Mouse (Mus musculus): ENCODE data around the gene Numa1. TPM values are rescaled to one million over a fixed set of nuclear protein-coding genes. Genes with fewer than 3 reads are reported as not detected.

Gene Numa1
- 70.1 and 73.5 TPM in 2 replicates for polyA plus RNA-seq (2015; fragmentation: Nextera tagmentation; extraction: Ambion mirVana)

DNA sequence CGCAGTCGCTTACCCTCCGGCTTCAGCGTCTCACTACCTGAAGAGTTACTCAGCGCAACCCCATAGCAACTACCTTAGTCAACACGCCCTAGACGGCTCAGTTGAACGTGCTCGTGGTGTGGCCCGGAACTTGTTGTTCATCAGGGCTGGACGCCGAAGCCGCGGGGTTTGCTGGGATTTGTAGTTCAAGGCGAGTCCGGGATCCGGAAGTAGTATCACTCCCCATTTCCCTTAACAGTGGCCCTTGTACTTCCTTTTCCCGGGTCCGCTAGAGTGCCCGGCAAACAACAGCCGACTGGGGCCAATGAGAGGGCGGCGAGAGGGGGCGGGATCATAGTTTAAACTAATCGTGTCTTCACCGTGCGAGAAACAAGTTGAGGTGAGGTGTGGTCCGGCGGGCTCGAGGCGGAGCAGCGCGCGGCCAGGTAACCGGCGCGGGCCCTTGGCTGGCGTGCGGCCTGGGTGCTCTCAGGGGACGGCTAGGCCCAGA is at the start of gene Numa1, which contains the start of gene Lrrc51:
Numa1 (plus strand) TSS at position 361 of the 490 bp plus-strand sequence.
Lrrc51 (minus strand) TSS at position 145 of the 490 bp plus-strand sequence.
- Histone ChIP-seq H3K36me3 (0 out of 2 replicates have a peak, but pooled peaks cover 7% of the 10 kb centered on the region), H3K4me1 (peaks cover 24% of the 10 kb centered on the region), H3K27me3 (no peaks in the 10 kb centered on the region), H3K9me3 (replicated peaks) (no peaks in the 10 kb centered on the region), H3K4me2 (peak within 1 kb of the TSS; percentile 71), H3K4me3 (replicated peaks) (peak within 1 kb of the TSS; percentile 81), H3K27ac (peak within 1 kb of the TSS; percentile 83), H3K9ac (peak within 1 kb of the TSS; percentile 84)
- WGBS, result under 1% methylated on average over 40 of the region's 40 CpGs
- peak; percentile 99 for ATAC-seq (replicated peaks; ENCODE audit: low FRiP score)

- H3K4me2 ChIP-seq, result no peak overlapping the region
- H3K9ac ChIP-seq, result no peak overlapping the region
- H3K4me3 ChIP-seq (replicated peaks), result no peak overlapping the region
- H3K9me3 ChIP-seq (replicated peaks), result no peaks in the 10 kb centered on the region
- no peak overlapping the region for H3K27ac ChIP-seq
- WGBS, result 99% methylated on average over 4 of the region's 4 CpGs
- peaks cover 5% of the 10 kb centered on the region; the same call in 1 of the 2 replicates for H3K4me1 ChIP-seq
- no peaks in the 10 kb centered on the region for H3K27me3 ChIP-seq
- no peak for ATAC-seq (replicated peaks; ENCODE audit: low FRiP score)
- no peaks in the 10 kb centered on the region for H3K36me3 ChIP-seq
These were observed 49.8 kb upstream of the Numa1 start for GRCm38 (mm10) chr7:101884160-101884559.

DNA sequence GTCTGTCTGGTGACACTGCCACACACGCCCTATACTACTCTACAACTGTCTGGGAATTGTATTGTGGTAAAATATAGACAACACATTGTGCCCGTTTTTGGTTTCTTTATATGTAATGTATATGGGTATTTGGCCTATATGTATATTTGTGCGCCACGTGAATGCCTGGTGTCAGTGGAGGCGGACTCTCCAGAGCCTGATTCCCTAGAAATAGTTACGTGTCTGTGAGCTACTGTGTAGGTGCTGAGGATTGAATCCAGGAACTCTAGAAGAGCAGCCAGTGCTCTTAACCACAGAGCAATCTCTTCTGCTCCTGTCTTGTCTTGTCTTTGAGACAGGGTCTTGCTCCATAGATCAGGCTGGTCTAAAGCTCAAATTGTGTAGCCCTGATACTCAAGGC is 47.6 kb upstream of the Numa1 start:
- ATAC-seq (replicated peaks; ENCODE audit: low FRiP score), result no peak
- 87% methylated on average over 6 of the region's 6 CpGs for WGBS
- no peak overlapping the region for H3K4me2 ChIP-seq
- H3K9me3 ChIP-seq (replicated peaks), result no peaks in the 10 kb centered on the region
- H3K36me3 ChIP-seq, result no peaks in the 10 kb centered on the region
- no peak overlapping the region for H3K4me3 ChIP-seq (replicated peaks)
- no peaks in the 10 kb centered on the region for H3K27me3 ChIP-seq
- H3K4me1 ChIP-seq, result peaks cover 5% of the 10 kb centered on the region; the same call in 1 of the 2 replicates
- no peak overlapping the region for H3K27ac ChIP-seq
- no peak overlapping the region for H3K9ac ChIP-seq

- no peak overlapping the region for H3K27ac ChIP-seq
- no peaks in the 10 kb centered on the region for H3K9me3 ChIP-seq (replicated peaks)
- no peak for ATAC-seq (replicated peaks; ENCODE audit: low FRiP score)
- no peaks in the 10 kb centered on the region for H3K4me1 ChIP-seq
- no peak overlapping the region for H3K4me3 ChIP-seq (replicated peaks)
- H3K4me2 ChIP-seq, result no peak overlapping the region
- H3K9ac ChIP-seq, result no peak overlapping the region
- H3K27me3 ChIP-seq, result no peaks in the 10 kb centered on the region
- 80% methylated on average over 4 of the region's 4 CpGs for WGBS
- H3K36me3 ChIP-seq, result no peaks in the 10 kb centered on the region
These were observed 45.5 kb upstream of the Numa1 start for GRCm38 (mm10) chr7:101888460-101888859.

- Histone ChIP-seq H3K27me3 (no peaks in the 10 kb centered on the region), H3K4me2 (peak overlapping the region; percentile 57), H3K9me3 (replicated peaks) (no peaks in the 10 kb centered on the region), H3K36me3 (0 out of 2 replicates have a peak, but pooled peaks cover 3% of the 10 kb centered on the region), H3K9ac (peak overlapping the region; percentile 38; the same call in 1 of the 2 replicates), H3K27ac (peak overlapping the region; percentile 90), H3K4me1 (0 out of 2 replicates have a peak, but pooled peaks cover 7% of the 10 kb centered on the region), H3K4me3 (replicated peaks) (peak overlapping the region; percentile 58)
- ATAC-seq (replicated peaks; ENCODE audit: low FRiP score), result no peak; the same call in 1 of the 2 replicates
- WGBS, result 32% methylated on average over 9 of the region's 9 CpGs
These were observed 38.2 kb upstream of the Numa1 start for GRCm38 (mm10) chr7:101895695-101896094.

GRCm38 (mm10) chr7:101896104-101897066 is 37.5 kb upstream of the Numa1 start:
- Histone ChIP-seq H3K9ac (peak overlapping the region; percentile 44), H3K4me2 (peak overlapping the region; percentile 57), H3K36me3 (0 out of 2 replicates have a peak, but pooled peaks cover 6% of the 10 kb centered on the region), H3K27me3 (no peaks in the 10 kb centered on the region), H3K9me3 (replicated peaks) (no peaks in the 10 kb centered on the region), H3K4me1 (0 out of 2 replicates have a peak, but pooled peaks cover 7% of the 10 kb centered on the region), H3K4me3 (replicated peaks) (peak overlapping the region; percentile 58), H3K27ac (peak overlapping the region; percentile 90)
- ATAC-seq (replicated peaks; ENCODE audit: low FRiP score), result peak; percentile 99
- WGBS, result under 1% methylated on average over 57 of the region's 57 CpGs

GRCm38 (mm10) chr7:101900331-101901097 is 33.4 kb upstream of the Numa1 start:
- no peak overlapping the region for H3K27ac ChIP-seq
- 91% methylated on average over 16 of the region's 16 CpGs for WGBS
- no peak overlapping the region for H3K9ac ChIP-seq
- H3K36me3 ChIP-seq, result peaks cover 18% of the 10 kb centered on the region
- H3K4me3 ChIP-seq (replicated peaks), result no peak overlapping the region
- no peaks in the 10 kb centered on the region for H3K27me3 ChIP-seq
- ATAC-seq (replicated peaks; ENCODE audit: low FRiP score), result no peak
- no peak overlapping the region for H3K4me2 ChIP-seq
- no peaks in the 10 kb centered on the region for H3K9me3 ChIP-seq (replicated peaks)
- peaks cover 10% of the 10 kb centered on the region; the same call in 1 of the 2 replicates for H3K4me1 ChIP-seq

GRCm38 (mm10) chr7:101901969-101902368 is 31.9 kb upstream of the Numa1 start:
- Histone ChIP-seq H3K36me3 (peaks cover 18% of the 10 kb centered on the region), H3K27ac (no peak overlapping the region), H3K27me3 (no peaks in the 10 kb centered on the region), H3K9me3 (replicated peaks) (no peaks in the 10 kb centered on the region), H3K9ac (no peak overlapping the region), H3K4me2 (no peak overlapping the region), H3K4me1 (peaks cover 15% of the 10 kb centered on the region), H3K4me3 (replicated peaks) (no peak overlapping the region)
- ATAC-seq (replicated peaks; ENCODE audit: low FRiP score), result no peak
- 94% methylated on average over 10 of the region's 10 CpGs for WGBS

- ATAC-seq (replicated peaks; ENCODE audit: low FRiP score), result no peak
- no peak overlapping the region for H3K27ac ChIP-seq
- no peaks in the 10 kb centered on the region for H3K9me3 ChIP-seq (replicated peaks)
- H3K4me3 ChIP-seq (replicated peaks), result no peak overlapping the region
- H3K4me2 ChIP-seq, result no peak overlapping the region
- no peak overlapping the region for H3K9ac ChIP-seq
- peaks cover 18% of the 10 kb centered on the region for H3K36me3 ChIP-seq
- H3K27me3 ChIP-seq, result no peaks in the 10 kb centered on the region
- H3K4me1 ChIP-seq, result peaks cover 17% of the 10 kb centered on the region
These were observed 31.1 kb upstream of the Numa1 start for GRCm38 (mm10) chr7:101902846-101903245.

- under 1% methylated on average over 58 of the region's 61 CpGs for WGBS
- peak within 1 kb of the TSS; percentile 95 for H3K27ac ChIP-seq
- peak within 1 kb of the TSS; percentile 76 for H3K9ac ChIP-seq
- H3K27me3 ChIP-seq, result no peaks in the 10 kb centered on the region
- H3K4me1 ChIP-seq, result peaks cover 24% of the 10 kb centered on the region
- peaks cover 27% of the 10 kb centered on the region for H3K36me3 ChIP-seq
- no peaks in the 10 kb centered on the region for H3K9me3 ChIP-seq (replicated peaks)
- peak within 1 kb of the TSS; percentile 78 for H3K4me3 ChIP-seq (replicated peaks)
- peak; percentile 98 for ATAC-seq (replicated peaks; ENCODE audit: low FRiP score)
- H3K4me2 ChIP-seq, result peak within 1 kb of the TSS; percentile 71
These were observed 28.2 kb upstream of the Numa1 start, which contains the start of gene Lamtor1 for GRCm38 (mm10) chr7:101905561-101906286. Gene Lamtor1 (plus strand): TSS chr7:101905904.

DNA sequence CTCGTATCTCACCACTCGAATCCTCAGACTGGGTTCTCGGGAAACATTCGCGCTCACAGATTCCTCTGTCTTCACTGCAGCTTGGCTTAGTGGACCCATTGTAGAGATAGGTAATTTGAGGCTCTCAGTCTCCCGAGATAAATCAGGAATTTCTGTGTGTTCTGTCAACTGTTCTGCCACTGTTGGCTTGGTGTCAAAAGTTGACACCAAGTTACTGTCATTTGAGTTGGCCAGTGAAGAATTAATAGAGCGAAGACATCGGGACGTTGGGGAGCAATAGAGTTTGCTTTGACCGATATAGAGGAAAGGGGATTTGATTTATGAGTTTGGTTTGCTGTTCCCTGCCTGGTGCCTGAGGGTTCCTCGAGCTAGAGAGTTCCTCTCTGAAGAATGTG is 27.6 kb upstream of the Numa1 start, which contains the start of gene Tomt:
Tomt (minus strand) TSS at position 73 of the 395 bp plus-strand sequence.
- no peak for ATAC-seq (replicated peaks; ENCODE audit: low FRiP score)
- H3K36me3 ChIP-seq, result peaks cover 30% of the 10 kb centered on the region
- H3K27ac ChIP-seq, result peak within 1 kb of the TSS; percentile 95

More for the DNA sequence above, 27.6 kb upstream of the Numa1 start, which contains the start of gene Tomt:
- Histone ChIP-seq H3K4me2 (peak within 1 kb of the TSS; percentile 71), H3K9me3 (replicated peaks) (no peaks in the 10 kb centered on the region), H3K9ac (peak within 1 kb of the TSS; percentile 76), H3K4me3 (replicated peaks) (peak within 1 kb of the TSS; percentile 78), H3K27me3 (no peaks in the 10 kb centered on the region), H3K4me1 (peaks cover 24% of the 10 kb centered on the region)
- 6% methylated on average over 11 of the region's 11 CpGs for WGBS
